Mouse (Mus musculus) erythroblast, embryonic 14.5 days (primary cell): ENCODE measurements around the gene Ddx42. TPM values are rescaled to one million over a fixed set of nuclear protein-coding genes. Genes with fewer than 3 reads are reported as not detected.
"Not testable (repeated sequence)": the region's sequence is repeated elsewhere in the genome, so short reads cannot be mapped to it uniquely, and the experiment has no call there.

ENCODE experiments used
- H3K27me3 ChIP-seq: 2 replicates; pipeline ENCODE4 v1.6.1; 2012; ENCODE audit warnings: inconsistent platforms; ENCODE audit not compliant: control insufficient read depth
- H3K36me3 ChIP-seq: 2 replicates; pipeline ENCODE4 v1.6.1; 2012; ENCODE audit warnings: mild to moderate bottlenecking, inconsistent platforms; ENCODE audit not compliant: control insufficient read depth
- H3K4me1 ChIP-seq: 2 replicates; pipeline ENCODE4 v1.6.1; 2012; ENCODE audit warnings: inconsistent platforms; ENCODE audit not compliant: control insufficient read depth
- H3K4me3 ChIP-seq: replicated peaks from 2 replicates; pipeline ENCODE3; 2012; ENCODE audit warnings: moderate library complexity, mild to moderate bottlenecking, inconsistent platforms
- H3K9me3 ChIP-seq: 2 replicates; pipeline ENCODE4 v1.6.1; 2012; ENCODE audit warnings: low read length, inconsistent platforms, mixed read lengths; ENCODE audit not compliant: control insufficient read depth
- GATA1 ChIP-seq: IDR thresholded peaks from 2 replicates; pipeline ENCODE4 v1.6.1; 2012; ENCODE audit warnings: low read length, inconsistent platforms, mixed read lengths
- TAL1 ChIP-seq: IDR thresholded peaks from 3 replicates; pipeline ENCODE4 v1.6.1; 2012; ENCODE audit warnings: low read length, inconsistent platforms, mixed read lengths
- polyA plus RNA-seq: library from polyadenylated mRNA; stranded (reverse); fragments of >175 nt; gene quantifications from 2 replicates; pipeline ENCODE4 v1.2.3, GENCODE M21; 2012

Gene Ddx42
- polyA plus RNA-seq, 1 experiment, result 1.5 TPM

GRCm38 (mm10) chr11:106215927-106216729 is 598 bp upstream of the Ddx42 start, which contains the start of gene Ccdc47:
Gene Ccdc47, minus strand, starts transcription at chr11:106216344.
- Histone ChIP-seq H3K36me3 (peaks cover 40% of the 10 kb centered on the region), H3K27me3 (no peaks in the 10 kb centered on the region)
- TF ChIP-seq TAL1 (no peak), GATA1 (no peak)

GRCm38 (mm10) chr11:106220603-106221002 is 3.9 kb downstream of the Ddx42 start:
- TF ChIP-seq TAL1, result no peak
- TF ChIP-seq GATA1, result no peak
- Histone ChIP-seq H3K36me3 (peaks cover 33% of the 10 kb centered on the region), H3K4me3 (no peak overlapping the region), H3K9me3 (no peaks in the 10 kb centered on the region), H3K4me1 (peaks cover 28% of the 10 kb centered on the region), H3K27me3 (no peaks in the 10 kb centered on the region)

More at GRCm38 (mm10) chr11:106215927-106216729, 598 bp upstream of the Ddx42 start, which contains the start of gene Ccdc47:
- Histone ChIP-seq H3K4me3 (peak within 1 kb of the TSS; percentile 89), H3K9me3 (no peaks in the 10 kb centered on the region), H3K4me1 (peaks cover 43% of the 10 kb centered on the region)

- not testable (repeated sequence) for H3K27me3 ChIP-seq
- H3K36me3 ChIP-seq, result peaks cover 90% of the 10 kb centered on the region
Measured at GRCm38 (mm10) chr11:106233978-106234377, 17.3 kb downstream of the Ddx42 start.

GRCm38 (mm10) chr11:106246834-106247233 is 30.1 kb downstream of the Ddx42 start:
- no peaks in the 10 kb centered on the region for H3K4me1 ChIP-seq
- H3K27me3 ChIP-seq, result no peaks in the 10 kb centered on the region
- H3K36me3 ChIP-seq, result peaks cover 99% of the 10 kb centered on the region
- peaks cover 5% of the 10 kb centered on the region; the same call in 1 of the 2 replicates for H3K9me3 ChIP-seq
- no peak for TF ChIP-seq GATA1
- no peak for TF ChIP-seq TAL1
- no peak overlapping the region for H3K4me3 ChIP-seq

More at GRCm38 (mm10) chr11:106233978-106234377, 17.3 kb downstream of the Ddx42 start:
- H3K4me1 ChIP-seq, H3K4me3 ChIP-seq, H3K9me3 ChIP-seq: not testable (repeated sequence)

GRCm38 (mm10) chr11:106249326-106249725 is 32.6 kb downstream of the Ddx42 start:
- Histone ChIP-seq H3K27me3 (no peaks in the 10 kb centered on the region), H3K36me3 (peaks cover 99% of the 10 kb centered on the region), H3K4me3 (no peak overlapping the region), H3K9me3 (peaks cover 5% of the 10 kb centered on the region; the same call in 1 of the 2 replicates), H3K4me1 (peaks cover 8% of the 10 kb centered on the region)
- no peak for TF ChIP-seq GATA1

- Histone ChIP-seq H3K9me3 (no peaks in the 10 kb centered on the region), H3K27me3 (no peaks in the 10 kb centered on the region), H3K36me3 (peaks cover 76% of the 10 kb centered on the region), H3K4me3 (peak overlapping the region; percentile 94), H3K4me1 (peaks cover 39% of the 10 kb centered on the region)
- TF ChIP-seq TAL1, result no peak
- TF ChIP-seq GATA1, result no peak
Measured at GRCm38 (mm10) chr11:106254767-106255166, 38.0 kb downstream of the Ddx42 start.

- H3K27me3 ChIP-seq, result no peaks in the 10 kb centered on the region
- TF ChIP-seq TAL1, result no peak
- TF ChIP-seq GATA1, result no peak
- H3K4me3 ChIP-seq, result peak overlapping the region; percentile 94
- peaks cover 39% of the 10 kb centered on the region for H3K4me1 ChIP-seq
- peaks cover 76% of the 10 kb centered on the region for H3K36me3 ChIP-seq
- no peaks in the 10 kb centered on the region for H3K9me3 ChIP-seq
Measured at GRCm38 (mm10) chr11:106255174-106255573, 38.4 kb downstream of the Ddx42 start.

GRCm38 (mm10) chr11:106255685-106256451 is 39.1 kb downstream of the Ddx42 start, which contains the start of the genes Ftsj3 and Psmc5:
Gene Ftsj3, minus strand, starts transcription at chr11:106256079.
Gene Psmc5, plus strand, starts transcription at chr11:106256154.
- Histone ChIP-seq H3K36me3 (peaks cover 74% of the 10 kb centered on the region), H3K9me3 (no peaks in the 10 kb centered on the region), H3K27me3 (no peaks in the 10 kb centered on the region), H3K4me3 (peak within 1 kb of the TSS; percentile 94), H3K4me1 (peaks cover 39% of the 10 kb centered on the region)
- TF ChIP-seq TAL1 (no peak), GATA1 (no peak)

GRCm38 (mm10) chr11:106256775-106257174 is 40.0 kb downstream of the Ddx42 start:
- TF ChIP-seq GATA1 (no peak), TAL1 (no peak)
- Histone ChIP-seq H3K36me3 (peaks cover 74% of the 10 kb centered on the region), H3K4me1 (peaks cover 39% of the 10 kb centered on the region), H3K27me3 (no peaks in the 10 kb centered on the region), H3K4me3 (peak overlapping the region; percentile 94), H3K9me3 (no peaks in the 10 kb centered on the region)
